Mouse (Mus musculus) pancreas, adult 10 weeks (tissue): ENCODE results near the gene Tmem25. TPM values are rescaled to one million over a fixed set of nuclear protein-coding genes. Genes with fewer than 3 reads are reported as not detected.

Experiments
- polyA plus RNA-seq: library from polyadenylated mRNA; stranded (reverse); fragments of 350-450 nt; fragmentation: Illumina TruSeq; extraction: RNeasy Lipid Tissue Mini Kit (QIAGEN cat#74804); gene quantifications from one replicate; pipeline ENCODE4 v1.2.3, GENCODE M21; 2015; ENCODE audit warnings: low read depth, low replicate concordance; ENCODE audit not compliant: insufficient read depth

Gene Tmem25
- polyA plus RNA-seq: 2.2 TPM

DNA sequence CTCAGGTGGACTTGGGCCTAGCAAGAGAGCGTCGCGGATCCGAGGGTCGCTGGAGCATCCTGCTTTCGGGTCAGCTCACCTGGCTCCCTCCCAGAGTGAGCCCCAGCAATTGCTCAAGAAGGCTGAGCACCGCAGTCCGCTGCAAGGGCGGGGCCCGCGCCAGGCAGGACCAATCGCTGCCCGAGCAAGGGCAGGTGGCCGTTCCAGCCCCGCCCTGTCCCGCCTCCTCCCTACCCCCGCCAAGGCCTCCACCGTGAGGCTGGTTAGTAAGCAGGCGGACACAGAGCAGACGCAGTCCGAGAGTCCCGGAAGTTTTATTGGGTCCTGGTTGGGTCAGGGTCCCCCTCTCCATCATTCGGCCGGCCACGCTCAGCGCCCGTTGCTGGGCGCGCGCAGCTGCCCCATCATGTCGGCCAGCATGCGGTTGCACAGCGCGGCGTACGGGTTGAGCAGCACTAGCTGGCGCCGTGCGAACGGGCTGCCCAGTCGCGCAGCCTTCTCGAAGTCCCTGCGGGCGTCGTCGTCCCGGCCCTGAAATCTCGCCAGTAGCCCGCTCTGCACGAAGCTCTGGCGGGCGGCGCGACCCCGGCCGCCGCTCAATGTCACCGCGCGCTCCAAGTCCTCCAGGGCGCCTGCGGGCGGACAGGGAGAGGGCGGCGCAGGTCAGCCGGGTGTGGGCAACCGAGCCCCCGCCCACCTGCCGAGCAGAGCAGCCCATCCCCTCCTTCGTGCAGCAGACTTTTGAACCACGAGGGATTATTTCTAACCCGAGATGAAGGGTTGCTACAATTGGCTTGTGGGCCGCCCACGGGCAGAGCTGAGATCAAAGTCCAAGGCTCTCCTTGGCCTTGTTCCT, at the start of gene Tmem25:
Gene Tmem25 (minus strand): TSS at position 206 of the 856 bp plus-strand sequence.

DNA sequence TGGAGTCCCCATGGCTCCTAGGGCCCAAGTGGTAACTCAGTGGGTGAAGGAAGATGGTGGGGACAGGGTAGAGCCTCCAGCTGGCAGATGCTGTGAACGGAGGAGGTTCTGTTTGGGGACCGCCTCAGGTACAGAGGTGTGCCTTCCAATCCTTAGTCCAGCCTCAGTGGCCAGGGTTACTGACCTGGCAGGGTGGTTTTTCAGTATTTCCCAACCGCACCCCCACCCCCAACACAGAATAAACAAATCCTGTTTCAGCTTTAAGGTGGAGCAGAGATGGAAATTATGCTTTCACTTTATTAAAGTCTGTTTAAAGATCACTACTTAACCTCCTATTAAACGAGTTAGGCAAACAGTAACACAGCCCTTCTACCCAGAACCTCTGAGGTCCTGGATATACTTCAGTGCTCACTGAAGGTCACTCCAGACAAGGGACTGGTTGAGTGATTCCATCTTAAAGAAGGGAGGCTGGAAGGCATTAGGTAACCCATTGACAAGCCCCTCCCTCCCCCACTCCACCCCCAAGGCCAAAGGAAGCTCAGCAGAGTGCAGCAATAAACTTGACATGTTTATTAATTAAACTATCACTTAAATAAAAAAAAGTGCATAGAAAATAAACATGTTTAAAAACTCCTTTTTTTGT, 3.8 kb upstream of the Tmem25 start, which contains the start of gene Ttc36:
Gene Ttc36 (minus strand): TSS at position 265 of the 643 bp plus-strand sequence.

DNA sequence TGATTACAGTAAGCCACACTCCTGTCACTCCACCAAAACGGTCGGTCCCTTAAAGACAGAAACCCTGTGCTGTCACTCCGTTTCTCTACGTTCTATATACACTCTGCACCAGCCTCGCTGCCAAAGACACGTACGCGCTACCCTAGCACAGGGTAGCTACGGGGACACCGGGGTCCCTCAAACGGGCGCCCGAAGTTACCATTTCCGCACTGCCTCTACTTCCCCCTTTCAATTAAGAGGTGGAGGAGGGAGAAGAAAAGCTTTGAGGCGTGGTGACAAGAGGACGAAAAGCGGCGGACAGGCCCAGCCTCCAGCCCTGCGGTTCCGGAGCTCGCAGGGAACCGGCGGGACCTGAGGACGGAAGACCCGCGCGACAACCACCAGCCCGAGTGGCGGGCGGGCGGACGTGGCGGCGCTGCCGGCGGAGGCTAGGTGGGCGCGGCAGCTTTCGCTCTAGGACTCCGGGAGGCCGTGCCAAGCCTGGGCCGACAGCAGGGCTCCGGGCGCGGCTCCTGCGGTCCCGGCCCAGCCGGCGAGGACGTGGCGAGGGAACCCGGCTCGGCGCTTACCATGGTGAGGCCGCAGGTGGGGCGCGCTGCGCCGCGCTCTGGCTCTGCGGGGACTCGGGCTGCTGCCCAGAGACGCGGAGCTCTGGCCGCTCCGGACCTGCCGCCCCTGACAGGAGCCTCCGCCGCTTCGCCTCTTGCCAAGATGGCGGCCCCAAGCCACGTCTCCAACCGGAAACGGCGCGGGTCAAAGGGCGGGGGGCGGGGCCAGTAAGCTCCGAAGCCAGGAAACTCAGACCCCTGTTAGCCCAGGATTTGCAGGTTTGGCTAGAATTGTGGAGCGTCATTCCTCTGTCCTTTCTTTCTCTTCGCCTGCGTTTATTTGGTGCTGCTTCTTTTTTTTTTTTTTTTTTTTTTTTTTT, 31.7 kb downstream of the Tmem25 start, which contains the start of the genes Arcn1 and Ift46:
Gene Arcn1 (minus strand): TSS at position 745 of the 928 bp plus-strand sequence.
Gene Ift46 (plus strand): TSS at position 808 of the 928 bp plus-strand sequence.

Other genes with a start within 250 kb of the Tmem25 start
- gene Cxcr5, start 237.4 kb downstream of the Tmem25 start, polyA plus RNA-seq: not detected
- gene Ddx6, start 194.4 kb downstream of the Tmem25 start, polyA plus RNA-seq: 16.2 TPM
- gene Treh, start 126.1 kb downstream of the Tmem25 start, polyA plus RNA-seq: not detected
- 17.1 TPM for gene Phldb1, start 64.1 kb downstream of the Tmem25 start, polyA plus RNA-seq
- gene Arcn1, start 31.5 kb downstream of the Tmem25 start, polyA plus RNA-seq: 28.1 TPM
- 20.0 TPM for gene Ift46, start 31.4 kb downstream of the Tmem25 start, polyA plus RNA-seq
- not detected for gene Ttc36, start 3.8 kb upstream of the Tmem25 start, polyA plus RNA-seq
- 9.5 TPM for gene Kmt2a, start 82.0 kb upstream of the Tmem25 start, polyA plus RNA-seq
- 260 TPM for gene Atp5l, start 121.4 kb upstream of the Tmem25 start, polyA plus RNA-seq
- gene Ube4a, start 166.3 kb upstream of the Tmem25 start, polyA plus RNA-seq: 13.2 TPM
- gene Cd3g, start 181.1 kb upstream of the Tmem25 start, polyA plus RNA-seq: not detected
- 0.52 TPM for gene Cd3d, start 182.5 kb upstream of the Tmem25 start, polyA plus RNA-seq
- not detected for gene Cd3e, start 210.3 kb upstream of the Tmem25 start, polyA plus RNA-seq
- 3.2 TPM for gene Mpzl2, start 240.5 kb upstream of the Tmem25 start, polyA plus RNA-seq